Mouse (Mus musculus) bone marrow, adult 2 months (tissue): ENCODE measurements at regions not wholly inside any gene's neighbourhood (a gene's known extent, or its start where the extent isn't known, plus 50 kb on each side); places are given as distances from the start of the nearest gene placed in this dataset.

Source experiments
- CTCF ChIP-seq: fragments of 200-500 bp; IDR thresholded peaks from 2 replicates; pipeline ENCODE4 v1.5.1; 2011; ENCODE audit warnings: low read length, control low read depth; ENCODE audit not compliant: control insufficient read depth, insufficient read depth
- POLR2A ChIP-seq: fragments of 200-500 bp; IDR thresholded peaks from 2 replicates; pipeline ENCODE4 v1.6.1; 2011; ENCODE audit warnings: low read depth, mild to moderate bottlenecking, control low read depth, low read length, borderline replicate concordance; ENCODE audit not compliant: control insufficient read depth

DNA sequence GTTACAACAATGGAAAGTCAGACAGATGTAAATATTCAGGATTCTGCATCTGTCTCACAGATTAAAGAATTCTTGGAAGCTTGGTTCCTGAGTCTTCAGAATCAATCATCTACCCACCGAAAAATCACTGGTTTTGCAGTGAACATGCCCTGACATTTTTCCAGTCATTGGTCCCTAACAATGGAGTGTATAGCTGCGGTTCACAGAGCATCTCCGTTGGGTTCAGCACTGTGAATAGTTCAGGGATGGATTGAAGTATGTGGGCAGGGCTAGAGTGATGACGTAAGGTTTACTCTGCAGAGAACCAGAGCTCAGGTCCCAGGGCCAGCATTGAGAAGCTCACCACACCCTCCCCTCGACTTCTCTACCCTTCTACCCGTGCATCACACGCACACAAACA is 56.5 kb upstream of the Ipo5 start:
- TF ChIP-seq CTCF (no peak), POLR2A (no peak)
